Mouse (Mus musculus) midbrain, embryonic 11.5 days (tissue): ENCODE data around the gene Dock2. TPM values are rescaled to one million over a fixed set of nuclear protein-coding genes. Genes with fewer than 3 reads are reported as not detected.

Source experiments
- ATAC-seq: fragments of 200-750 bp; cut with Nextera tagmentation; 2 replicates; pipeline ENCODE4 v1.8.0; 2017; ENCODE audit warnings: moderate TSS enrichment, moderate library complexity; ENCODE audit not compliant: low FRiP score
- DNase-seq: peaks from one replicate; pipeline ENCODE4 v3.0.0; 2015; ENCODE audit warnings: low spot score; ENCODE audit errors: missing footprints
- H3K27ac ChIP-seq: fragments of 300-500 bp; sonication (generic); 2 replicates; pipeline ENCODE4 v1.5.1; 2014; ENCODE audit warnings: low read depth, low read length
- H3K27me3 ChIP-seq: fragments of 300-500 bp; sonication (generic); 2 replicates; pipeline ENCODE4 v1.6.1; 2014; ENCODE audit warnings: mild to moderate bottlenecking, low read length, moderate library complexity, mixed read lengths; ENCODE audit not compliant: control insufficient read depth, insufficient read depth
- H3K36me3 ChIP-seq: fragments of 300-500 bp; sonication (generic); 2 replicates; pipeline ENCODE4 v1.6.1; 2014; ENCODE audit warnings: mild to moderate bottlenecking, low read length, moderate library complexity, mixed read lengths; ENCODE audit not compliant: control insufficient read depth, insufficient read depth
- H3K4me1 ChIP-seq: fragments of 300-500 bp; sonication (generic); 2 replicates; pipeline ENCODE4 v1.6.1; 2014; ENCODE audit warnings: low read length; ENCODE audit not compliant: control insufficient read depth, insufficient read depth
- H3K4me2 ChIP-seq: fragments of 300-500 bp; sonication (generic); 2 replicates; pipeline ENCODE4 v1.6.1; 2014; ENCODE audit warnings: mild to moderate bottlenecking, moderate library complexity
- H3K4me3 ChIP-seq: fragments of 300-500 bp; sonication (generic); 2 replicates; pipeline ENCODE4 v1.5.1; 2014; ENCODE audit warnings: low read depth, low read length
- H3K9ac ChIP-seq: fragments of 300-500 bp; sonication (generic); 2 replicates; pipeline ENCODE4 v1.6.1; 2014; ENCODE audit warnings: low read length
- H3K9me3 ChIP-seq: fragments of 300-500 bp; sonication (generic); 2 replicates; pipeline ENCODE4 v1.6.1; 2016; ENCODE audit warnings: low read length; ENCODE audit not compliant: control insufficient read depth
- WGBS: fragments of 180-500 bp; shearing (Covaris S2); extraction: QIAGEN DNeasy Blood & Tissue Kit; methylation state at CpG from one replicate; pipeline ENCODE4 v1.1.7; 2014; 5-methylcytosine and 5-hydroxymethylcytosine counted together
- polyA plus RNA-seq: library from polyadenylated mRNA; unstranded; fragments of >200 nt; fragmentation: Nextera tagmentation; extraction: Ambion mirVana; gene quantifications from 2 replicates; pipeline ENCODE4 v1.2.1, GENCODE M21; 2014

The Dock2 gene
- polyA plus RNA-seq, 1 experiment from 2014 or later = 0.79 TPM

- H3K27me3 ChIP-seq = no peaks in the 10 kb centered on the region
- H3K36me3 ChIP-seq = no peaks in the 10 kb centered on the region
- no peaks in the 10 kb centered on the region for H3K4me1 ChIP-seq
- H3K9me3 ChIP-seq = no peaks in the 10 kb centered on the region
- no peak overlapping the region for H3K27ac ChIP-seq
- no peak overlapping the region for H3K4me3 ChIP-seq
- 82% methylated on average over 1 of the region's 1 CpGs for WGBS
- no peak overlapping the region for H3K9ac ChIP-seq
- ATAC-seq (no peak), DNase-seq (no peak)
- H3K4me2 ChIP-seq = no peak overlapping the region
Observed at GRCm38 (mm10) chr11:34385001-34385688, 398.5 kb downstream of the Dock2 start.

GRCm38 (mm10) chr11:34384178-34384577 lies 399.5 kb downstream of the Dock2 start:
- Histone ChIP-seq H3K4me2 (no peak overlapping the region), H3K36me3 (no peaks in the 10 kb centered on the region), H3K27me3 (no peaks in the 10 kb centered on the region), H3K4me1 (no peaks in the 10 kb centered on the region), H3K27ac (no peak overlapping the region), H3K9me3 (no peaks in the 10 kb centered on the region), H3K4me3 (no peak overlapping the region), H3K9ac (no peak overlapping the region)
- WGBS = 74% methylated on average over 4 of the region's 4 CpGs
- no peak for ATAC-seq
- DNase-seq = no peak

- Histone ChIP-seq H3K4me2 (no peak overlapping the region), H3K9me3 (no peaks in the 10 kb centered on the region), H3K4me1 (no peaks in the 10 kb centered on the region), H3K27ac (no peak overlapping the region), H3K4me3 (no peak overlapping the region), H3K36me3 (no peaks in the 10 kb centered on the region), H3K27me3 (no peaks in the 10 kb centered on the region), H3K9ac (no peak overlapping the region)
- WGBS = 82% methylated on average over 3 of the region's 3 CpGs
- DNase-seq (no peak), ATAC-seq (no peak)
Observed at GRCm38 (mm10) chr11:34383501-34383900, 400.2 kb downstream of the Dock2 start.

- Histone ChIP-seq H3K9me3 (no peaks in the 10 kb centered on the region), H3K27me3 (no peaks in the 10 kb centered on the region), H3K4me2 (no peak overlapping the region), H3K4me1 (no peaks in the 10 kb centered on the region), H3K36me3 (no peaks in the 10 kb centered on the region), H3K9ac (no peak overlapping the region), H3K4me3 (no peak overlapping the region), H3K27ac (no peak overlapping the region)
- no peak for DNase-seq
- no peak for ATAC-seq
- WGBS = 86% methylated on average over 6 of the region's 6 CpGs
Observed at GRCm38 (mm10) chr11:34377649-34378048, 406.0 kb downstream of the Dock2 start.

GRCm38 (mm10) chr11:34375557-34375956 lies 408.1 kb downstream of the Dock2 start:
- DNase-seq = no peak
- Histone ChIP-seq H3K27ac (no peak overlapping the region), H3K27me3 (no peaks in the 10 kb centered on the region), H3K9ac (no peak overlapping the region), H3K36me3 (no peaks in the 10 kb centered on the region), H3K4me3 (no peak overlapping the region), H3K4me1 (0 out of 2 replicates have a peak, but pooled peaks cover under 1% of the 10 kb centered on the region), H3K4me2 (no peak overlapping the region), H3K9me3 (no peaks in the 10 kb centered on the region)
- ATAC-seq = no peak
- WGBS = 78% methylated on average over 1 of the region's 1 CpGs

GRCm38 (mm10) chr11:34372224-34372623 lies 411.5 kb downstream of the Dock2 start:
- ATAC-seq (no peak), DNase-seq (no peak)
- Histone ChIP-seq H3K9ac (no peak overlapping the region), H3K4me1 (peaks cover 4% of the 10 kb centered on the region; the same call in 1 of the 2 replicates), H3K4me3 (no peak overlapping the region), H3K36me3 (no peaks in the 10 kb centered on the region), H3K27ac (no peak overlapping the region), H3K4me2 (no peak overlapping the region), H3K9me3 (no peaks in the 10 kb centered on the region; the same call in 1 of the 2 replicates), H3K27me3 (no peaks in the 10 kb centered on the region)
- 90% methylated on average over 4 of the region's 4 CpGs for WGBS

GRCm38 (mm10) chr11:34356109-34356508 lies 427.6 kb downstream of the Dock2 start:
- Histone ChIP-seq H3K36me3 (no peaks in the 10 kb centered on the region), H3K9me3 (no peaks in the 10 kb centered on the region), H3K4me1 (0 out of 2 replicates have a peak, but pooled peaks cover 5% of the 10 kb centered on the region), H3K27me3 (no peaks in the 10 kb centered on the region), H3K4me3 (no peak overlapping the region), H3K4me2 (no peak overlapping the region), H3K9ac (no peak overlapping the region), H3K27ac (no peak overlapping the region)
- no peak for ATAC-seq
- DNase-seq = no peak
- WGBS = 56% methylated on average over 2 of the region's 2 CpGs

- Histone ChIP-seq H3K9ac (no peak overlapping the region), H3K27me3 (no peaks in the 10 kb centered on the region), H3K4me3 (no peak overlapping the region), H3K4me1 (0 out of 2 replicates have a peak, but pooled peaks cover 5% of the 10 kb centered on the region), H3K4me2 (no peak overlapping the region), H3K9me3 (no peaks in the 10 kb centered on the region), H3K27ac (no peak overlapping the region), H3K36me3 (no peaks in the 10 kb centered on the region)
- ATAC-seq (no peak), DNase-seq (no peak)
- WGBS = 76% methylated on average over 12 of the region's 12 CpGs
Observed at GRCm38 (mm10) chr11:34355406-34355805, 428.3 kb downstream of the Dock2 start.

GRCm38 (mm10) chr11:34349453-34350056 lies 434.1 kb downstream of the Dock2 start:
- ATAC-seq (no peak), DNase-seq (no peak)
- no peaks in the 10 kb centered on the region for H3K27me3 ChIP-seq
- 90% methylated on average over 10 of the region's 10 CpGs for WGBS
- H3K4me2 ChIP-seq = no peak overlapping the region
- H3K36me3 ChIP-seq = no peaks in the 10 kb centered on the region
- 0 out of 2 replicates have a peak, but pooled peaks cover 2% of the 10 kb centered on the region for H3K4me1 ChIP-seq
- no peaks in the 10 kb centered on the region for H3K9me3 ChIP-seq
- H3K4me3 ChIP-seq = no peak overlapping the region
- no peak overlapping the region for H3K27ac ChIP-seq
- no peak overlapping the region for H3K9ac ChIP-seq
